Mouse (Mus musculus): ENCODE measurements around the gene Fam189b.
A peak's percentile ranks its signal among the peaks of the same experiment; 100 is the strongest.

Fam189b gene

DNA sequence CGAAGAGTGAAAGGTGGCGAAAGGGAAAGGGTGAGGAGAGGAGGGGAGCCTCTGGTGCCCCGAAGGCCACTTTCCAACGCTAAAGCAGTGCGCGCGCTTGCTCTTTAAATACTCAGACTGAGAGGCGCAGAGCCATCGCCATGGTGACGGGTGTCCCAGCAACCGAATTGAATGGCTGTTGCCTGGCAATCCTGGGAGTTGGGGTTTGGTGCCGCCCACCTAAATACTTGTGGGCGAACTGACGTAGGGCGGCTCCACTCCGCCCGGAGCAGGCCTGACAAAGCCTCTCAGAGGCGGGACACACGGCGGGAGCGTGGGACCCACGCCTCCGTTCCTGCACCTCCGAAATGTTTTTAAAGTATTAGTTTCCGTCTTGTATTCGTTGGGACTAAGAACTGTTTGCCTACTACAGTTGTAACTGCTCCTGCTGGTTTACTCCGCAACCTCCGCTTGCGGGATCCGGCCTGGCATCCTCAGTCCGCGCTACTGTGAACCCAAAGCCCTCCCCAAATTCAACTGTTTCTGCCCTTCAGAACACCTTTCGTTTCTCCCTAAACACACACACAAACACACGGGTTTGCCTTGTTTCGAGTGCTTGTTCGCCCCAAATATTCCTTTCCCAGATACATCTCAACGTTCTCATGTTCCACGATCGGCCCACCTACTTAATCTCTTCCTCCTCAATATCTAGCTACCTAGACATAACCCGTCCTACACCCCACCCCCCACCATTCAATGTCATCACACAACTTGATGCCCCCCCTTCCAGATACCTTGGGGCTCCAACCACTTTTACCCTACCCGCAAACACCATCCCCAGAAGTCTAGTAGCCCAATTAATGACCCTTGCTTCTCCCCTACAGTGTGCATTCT, 44.6 kb downstream of the Fam189b start:
- DNase-seq (ENCODE audit: low spot score in 2 of 2): peak; percentile 89 to 96

DNA sequence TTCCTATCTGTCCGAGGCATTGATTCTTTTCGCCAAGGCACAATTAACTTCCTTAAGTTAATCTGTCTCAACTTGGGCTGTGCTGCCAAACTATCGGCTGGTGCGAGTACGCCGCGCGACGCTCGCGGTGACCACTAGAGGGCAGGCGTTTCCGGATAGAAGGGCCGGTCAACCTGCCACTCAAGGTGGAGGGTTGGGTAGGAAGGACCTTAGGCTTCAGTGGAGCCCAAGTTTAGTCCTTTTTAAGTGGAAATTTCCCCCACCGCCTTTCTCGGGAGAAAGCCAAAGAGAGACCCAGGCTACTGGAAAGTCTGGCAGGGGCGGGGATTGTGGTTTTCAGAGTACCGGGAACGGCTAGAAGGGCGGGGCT, 45.2 kb downstream of the Fam189b start:
- peak; percentile 88 for DNase-seq (ENCODE audit: low spot score in 2 of 2)

DNA sequence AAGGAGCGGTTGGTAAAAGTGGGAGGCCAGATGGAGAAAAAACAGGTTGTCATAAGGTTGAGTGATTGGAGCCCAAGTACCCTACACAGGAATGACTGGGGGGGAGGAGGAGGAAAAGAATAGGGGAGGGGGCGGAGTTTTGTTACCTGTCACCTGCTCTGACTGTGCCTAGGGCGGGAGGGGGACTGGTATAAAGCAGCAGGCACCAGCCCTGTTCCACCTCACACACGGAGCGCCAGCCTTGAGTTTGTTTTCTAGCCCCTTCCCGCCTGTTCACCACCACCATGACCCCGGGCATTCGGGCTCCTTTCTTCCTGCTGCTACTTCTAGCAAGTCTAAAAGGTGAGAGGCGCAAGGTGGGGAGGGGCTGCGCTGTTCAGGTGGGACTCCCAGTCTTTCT, 45.9 kb downstream of the Fam189b start, which contains the start of gene Muc1:
Muc1 (plus strand) TSS at position 222 of the 400 bp plus-strand sequence.
- DNase-seq (ENCODE audit: low spot score in 2 of 2): no peak

DNA sequence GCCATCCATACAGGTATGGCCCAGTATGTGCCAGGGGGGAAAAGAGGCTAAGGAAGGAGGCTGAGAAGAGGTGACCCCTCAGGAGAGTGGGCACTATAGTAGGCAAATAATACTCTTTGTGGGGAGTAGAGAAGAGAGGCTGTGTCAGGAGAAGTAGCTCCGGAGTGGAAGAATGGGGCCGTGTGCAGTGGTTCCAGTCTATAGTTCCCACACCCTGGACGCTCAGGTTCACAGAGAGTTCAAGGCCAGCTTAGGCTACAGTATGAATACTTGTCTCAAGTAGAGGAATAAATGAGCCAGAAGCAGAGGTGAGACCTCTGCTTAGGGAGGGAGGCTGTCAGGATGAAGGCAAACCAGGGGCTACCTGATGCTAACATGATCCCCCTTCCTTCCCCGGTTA, 46.3 kb downstream of the Fam189b start:
- no peak for DNase-seq (ENCODE audit: low spot score in 2 of 2)

DNA sequence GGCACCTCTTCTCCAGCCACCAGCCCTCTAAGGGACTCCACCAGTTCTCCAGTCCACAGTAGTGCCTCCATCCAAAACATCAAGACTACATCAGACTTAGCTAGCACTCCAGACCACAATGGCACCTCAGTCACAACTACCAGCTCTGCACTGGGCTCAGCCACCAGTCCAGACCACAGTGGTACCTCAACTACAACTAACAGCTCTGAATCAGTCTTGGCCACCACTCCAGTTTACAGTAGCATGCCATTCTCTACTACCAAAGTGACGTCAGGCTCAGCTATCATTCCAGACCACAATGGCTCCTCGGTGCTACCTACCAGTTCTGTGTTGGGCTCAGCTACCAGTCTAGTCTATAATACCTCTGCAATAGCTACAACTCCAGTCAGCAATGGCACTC, 47.6 kb downstream of the Fam189b start:
- DNase-seq (ENCODE audit: low spot score in 2 of 2): no peak

DNA sequence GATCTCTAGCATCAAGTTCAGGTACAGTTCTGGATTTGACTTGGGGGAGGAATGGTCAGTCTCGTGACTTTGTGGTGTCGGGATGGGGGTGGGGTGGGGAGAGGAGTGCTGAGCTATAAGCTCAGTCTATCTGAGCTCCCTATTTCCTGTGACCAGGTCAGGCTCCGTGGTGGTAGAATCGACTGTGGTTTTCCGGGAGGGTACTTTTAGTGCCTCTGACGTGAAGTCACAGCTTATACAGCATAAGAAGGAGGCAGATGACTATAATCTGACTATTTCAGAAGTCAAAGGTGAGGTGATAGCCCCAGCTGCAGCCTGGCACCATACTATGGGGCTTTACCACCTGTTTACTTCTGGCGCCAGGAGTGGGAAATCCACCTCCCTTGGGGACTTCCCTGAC, 48.4 kb downstream of the Fam189b start:
- DNase-seq (ENCODE audit: low spot score in 2 of 2): no peak

DNA sequence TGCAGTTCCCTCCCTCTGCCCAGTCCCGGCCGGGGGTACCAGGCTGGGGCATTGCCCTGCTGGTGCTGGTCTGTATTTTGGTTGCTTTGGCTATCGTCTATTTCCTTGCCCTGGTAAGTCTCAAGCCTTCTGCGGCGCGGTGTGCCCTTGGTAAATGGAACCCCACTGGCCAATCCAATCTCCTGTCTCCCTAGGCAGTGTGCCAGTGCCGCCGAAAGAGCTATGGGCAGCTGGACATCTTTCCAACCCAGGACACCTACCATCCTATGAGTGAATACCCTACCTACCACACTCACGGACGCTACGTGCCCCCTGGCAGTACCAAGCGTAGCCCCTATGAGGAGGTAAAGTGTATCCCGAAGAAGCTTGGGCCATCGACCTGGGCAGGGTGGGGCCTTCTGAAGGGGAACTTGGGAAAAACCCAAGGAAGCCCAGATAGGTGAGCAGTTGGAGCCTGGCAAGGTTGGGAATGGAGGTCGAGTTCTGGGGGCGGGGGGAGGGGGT, 48.9 kb downstream of the Fam189b start:
- no peak for DNase-seq (ENCODE audit: low spot score in 2 of 2)

DNA sequence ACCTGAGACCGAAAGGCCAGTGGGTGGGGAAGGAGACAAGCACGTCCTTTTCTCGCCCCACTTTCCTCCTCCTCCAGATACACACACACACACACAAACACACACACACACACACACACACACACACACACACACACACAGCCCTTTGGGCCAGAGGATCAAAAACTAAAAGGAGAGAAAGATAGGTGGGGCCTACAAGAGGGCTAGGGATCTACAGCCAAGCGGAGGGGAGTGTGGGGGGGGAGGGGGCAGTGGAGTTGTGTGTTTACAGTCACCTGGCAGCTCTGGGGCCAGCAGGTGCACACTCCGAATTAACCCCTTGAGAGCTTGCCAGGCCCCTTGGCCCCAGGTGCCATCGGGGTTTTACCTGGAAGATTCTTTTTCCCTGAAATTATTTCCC, 49.7 kb downstream of the Fam189b start:
- DNase-seq (ENCODE audit: low spot score in 2 of 2): no peak

DNA sequence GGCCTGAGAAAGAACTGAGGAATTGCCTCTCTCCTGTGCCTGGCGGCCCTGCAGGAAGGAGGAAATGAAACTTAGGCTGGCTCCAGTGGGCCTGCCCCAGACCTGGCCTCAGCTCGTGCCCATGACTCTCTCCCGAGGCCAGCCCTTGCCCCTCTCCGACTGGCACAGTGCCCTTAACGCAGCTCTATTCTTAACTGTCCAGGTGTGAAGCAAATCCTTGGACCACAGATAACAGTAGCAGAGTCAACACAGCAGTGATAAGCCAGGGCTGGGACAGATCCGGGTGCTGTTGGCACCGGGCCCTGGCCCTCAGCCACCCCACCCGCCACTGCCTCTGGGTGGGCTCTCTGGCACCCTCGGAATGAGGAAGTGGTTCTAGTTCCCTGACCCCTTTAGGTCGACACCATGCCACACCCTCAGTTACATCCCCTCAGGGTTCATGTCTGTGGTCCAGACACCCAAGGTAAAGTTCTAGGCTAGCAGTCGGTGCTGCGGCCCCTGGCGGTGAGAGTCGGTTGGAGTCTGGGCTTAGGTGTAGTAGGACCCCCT, 50.7 kb downstream of the Fam189b start:
- DNase-seq (ENCODE audit: low spot score in 2 of 2): no peak

DNA sequence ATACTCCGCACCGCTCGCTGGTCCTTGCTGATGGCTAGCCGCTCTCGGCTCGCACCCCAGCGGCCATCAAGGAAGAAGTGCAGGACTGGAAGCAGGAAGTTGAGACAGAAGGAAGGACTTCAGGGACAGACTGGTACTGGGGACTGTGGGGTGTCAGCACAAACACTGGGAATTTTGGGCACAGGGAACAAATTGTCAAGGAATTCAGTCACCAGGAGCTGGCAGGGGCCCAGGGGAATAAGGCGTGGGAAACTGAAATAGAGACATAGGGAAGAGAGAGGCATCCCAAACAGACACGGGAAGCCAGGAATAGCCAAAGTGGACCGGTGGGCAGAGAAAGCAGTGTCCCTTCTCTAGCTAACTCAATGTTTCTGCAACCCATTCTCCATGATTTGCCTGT, 53.6 kb downstream of the Fam189b start:
- DNase-seq (ENCODE audit: low spot score in 2 of 2): peak in 1 of 2 experiments; percentile 66

DNA sequence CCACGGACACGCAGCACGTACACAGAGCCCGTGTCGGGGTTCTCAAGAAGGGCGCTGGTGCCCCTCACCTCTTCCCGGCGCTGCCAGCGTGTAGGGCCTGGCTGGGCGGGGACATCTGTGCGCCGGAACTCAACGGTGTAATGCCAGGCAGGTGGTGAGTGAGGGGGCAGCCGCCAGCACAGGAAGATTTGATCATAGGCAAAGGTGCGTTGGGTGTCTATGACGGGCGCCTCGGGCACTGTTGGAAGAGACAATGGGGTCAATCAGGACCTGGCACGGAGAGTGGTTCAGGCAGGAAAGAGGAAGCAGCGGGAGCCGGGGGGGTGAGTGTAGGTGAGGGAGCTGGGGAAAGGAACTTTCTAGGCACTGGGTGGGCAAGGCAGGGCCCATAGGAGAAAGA, 54.7 kb downstream of the Fam189b start:
- no peak for DNase-seq (ENCODE audit: low spot score in 2 of 2)

DNA sequence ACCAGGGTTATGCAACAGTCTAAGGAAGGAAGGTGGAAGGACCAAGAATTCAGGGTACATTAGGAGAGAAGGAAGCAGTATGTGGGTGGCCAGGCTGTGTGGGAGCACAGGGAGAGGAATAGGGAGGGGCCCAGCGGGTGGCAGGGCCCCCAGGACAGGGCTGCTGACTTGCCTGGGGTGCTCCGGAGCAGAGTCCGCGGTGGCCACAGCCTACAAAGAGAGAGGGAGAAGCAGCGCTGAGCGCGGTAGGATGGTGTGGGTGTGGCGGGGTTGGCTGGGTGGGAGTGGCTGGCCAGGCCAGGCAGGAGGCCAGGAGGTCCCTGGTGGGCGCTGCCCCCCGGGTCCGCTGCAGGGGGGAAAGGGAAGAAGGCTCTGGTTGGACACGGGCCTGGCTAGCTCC, 55.6 kb downstream of the Fam189b start:
- DNase-seq (ENCODE audit: low spot score in 2 of 2): no peak
